Mouse (Mus musculus): ENCODE measurements at regions not wholly inside any gene's neighbourhood (a gene's known extent, or its start where the extent isn't known, plus 50 kb on each side); places are given as distances from the start of the nearest gene placed in this dataset.
"Not testable (repeated sequence)": the region's sequence is repeated elsewhere in the genome, so short reads cannot be mapped to it uniquely, and the experiment has no call there.

DNA sequence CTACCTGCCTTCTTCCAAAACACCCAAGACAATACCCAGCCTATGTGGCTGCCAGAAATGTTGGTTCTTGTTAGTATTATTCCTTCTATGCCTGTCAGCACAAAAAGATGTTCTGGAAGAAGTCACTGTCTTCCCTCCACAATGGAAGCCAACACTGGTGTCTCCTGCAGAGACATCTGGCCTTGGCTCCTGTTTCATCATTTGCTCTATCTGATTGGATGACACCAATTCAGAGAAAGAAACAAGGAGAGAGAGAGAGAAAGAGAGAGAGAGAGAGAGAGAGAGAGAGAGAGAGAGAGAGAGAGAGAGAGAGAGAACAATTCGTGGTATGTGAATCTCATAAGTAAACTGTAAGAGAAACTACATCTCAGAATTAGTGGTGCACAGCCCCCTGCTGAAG lies 218.9 kb upstream of the Klf3 start:
- no peak for DNase-seq (ENCODE audit: low read depth, low spot score)

DNA sequence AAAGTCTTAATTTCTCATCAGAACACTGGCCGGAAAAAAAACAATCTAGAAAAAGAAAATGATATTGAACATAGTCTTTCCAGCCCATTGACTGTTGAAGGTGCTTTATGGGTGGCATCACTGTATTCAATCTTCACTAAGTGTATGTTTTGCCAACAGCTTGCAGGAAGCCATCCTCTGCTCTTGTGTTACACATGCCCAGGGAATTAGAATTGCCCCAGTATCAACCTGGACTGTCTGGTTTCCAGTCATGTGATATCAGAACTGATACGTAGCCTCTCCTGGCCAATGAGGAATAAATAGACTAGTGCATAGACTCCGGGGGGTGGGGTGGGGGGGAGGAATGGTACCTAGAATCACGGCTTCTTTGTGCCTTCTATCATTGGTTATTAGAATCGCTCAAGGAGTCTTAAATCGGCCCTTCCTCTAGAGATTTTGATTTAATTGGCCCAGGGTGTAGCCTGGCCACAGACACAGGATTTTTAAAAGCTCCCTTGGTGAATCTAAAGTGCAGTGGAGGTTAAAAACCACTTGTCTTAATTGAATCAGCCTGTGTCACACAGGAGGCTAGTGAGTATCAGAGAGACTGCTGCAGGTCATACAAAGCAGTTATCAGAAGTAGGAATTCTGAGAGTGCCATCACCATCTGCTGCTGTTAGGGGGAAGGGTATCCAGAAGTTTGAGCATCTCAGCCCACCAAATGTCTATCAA lies 218.0 kb upstream of the Klf3 start:
- no peak for DNase-seq (ENCODE audit: low read depth, low spot score)

DNA sequence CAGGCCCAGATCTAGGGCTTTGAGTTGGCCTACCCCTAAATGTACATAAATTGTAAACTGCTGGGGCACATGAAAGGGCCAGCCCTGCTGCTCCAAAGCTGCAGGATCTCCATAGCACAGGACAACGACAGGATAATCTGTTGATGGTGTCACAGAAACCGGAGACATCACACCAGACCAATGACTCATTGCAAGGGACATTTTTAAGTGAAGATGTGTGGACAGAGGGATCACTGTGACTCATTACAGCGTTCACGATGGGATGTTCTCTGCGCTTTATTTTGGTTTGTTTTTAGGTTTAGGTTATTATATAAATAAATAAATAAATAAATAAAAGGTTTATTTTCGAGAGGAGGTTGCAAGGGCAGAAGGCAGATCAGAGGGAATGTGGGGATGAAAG lies 216.9 kb upstream of the Klf3 start:
- no peak for DNase-seq (ENCODE audit: low read depth, low spot score)

DNA sequence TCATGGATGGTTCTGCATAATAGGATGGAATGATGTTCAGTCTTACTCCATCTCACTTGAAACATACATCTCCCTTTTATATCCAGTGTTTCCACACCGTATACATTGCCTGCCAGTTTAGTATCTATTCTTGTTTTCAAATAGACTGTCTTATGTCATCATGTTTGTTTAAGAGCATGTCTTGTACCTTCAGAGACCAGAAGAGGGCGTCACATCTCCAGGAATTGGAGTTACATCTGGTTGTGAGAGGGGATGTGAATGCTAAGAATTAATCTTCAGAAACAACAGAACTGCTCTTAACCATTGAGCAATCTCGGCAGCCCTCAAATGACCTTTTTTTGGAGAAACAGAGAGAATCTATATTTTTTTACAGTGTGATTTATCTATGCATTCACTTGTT lies 216.3 kb upstream of the Klf3 start:
- DNase-seq (ENCODE audit: low read depth, low spot score) = no peak

DNA sequence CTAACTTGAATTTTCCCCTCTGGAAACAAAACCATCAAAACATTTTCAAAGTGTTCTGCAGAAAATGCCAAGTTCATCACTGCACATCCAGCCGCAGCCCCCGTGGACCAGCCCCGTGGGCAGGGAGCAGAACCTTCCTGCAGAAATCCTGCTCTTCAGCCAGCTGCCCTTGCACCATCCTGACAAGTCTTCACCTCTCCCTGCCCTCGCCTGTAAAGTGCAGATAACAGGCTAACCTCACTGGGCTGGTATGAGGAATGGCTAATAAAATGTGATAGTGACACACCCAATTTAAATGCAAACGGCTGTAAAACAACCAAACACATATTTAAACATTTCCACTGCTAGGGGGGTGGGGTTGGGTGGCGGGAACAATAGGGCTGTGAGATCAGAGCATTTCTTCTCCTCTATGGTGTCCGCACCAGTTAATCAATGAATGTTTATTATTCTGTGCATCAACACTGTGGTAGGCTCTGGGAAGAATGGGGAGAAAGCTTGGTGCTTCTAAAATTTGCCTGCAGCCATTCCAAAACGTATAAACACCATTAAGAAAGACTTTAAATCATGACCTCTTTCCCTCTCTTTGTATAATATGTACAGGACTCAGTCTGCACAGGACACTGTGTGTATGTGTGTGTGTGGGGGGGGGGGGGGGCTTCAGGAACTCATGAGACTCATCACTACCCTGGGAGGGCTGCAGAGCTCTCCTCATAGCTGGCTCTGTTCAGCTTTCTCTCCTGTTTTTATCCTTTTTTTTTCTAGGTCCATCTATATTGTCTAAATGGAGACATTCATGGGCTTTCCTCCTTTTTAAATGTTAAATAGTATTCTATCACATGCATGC lies 215.1 kb upstream of the Klf3 start:
- no peak for DNase-seq (ENCODE audit: low read depth, low spot score)

DNA sequence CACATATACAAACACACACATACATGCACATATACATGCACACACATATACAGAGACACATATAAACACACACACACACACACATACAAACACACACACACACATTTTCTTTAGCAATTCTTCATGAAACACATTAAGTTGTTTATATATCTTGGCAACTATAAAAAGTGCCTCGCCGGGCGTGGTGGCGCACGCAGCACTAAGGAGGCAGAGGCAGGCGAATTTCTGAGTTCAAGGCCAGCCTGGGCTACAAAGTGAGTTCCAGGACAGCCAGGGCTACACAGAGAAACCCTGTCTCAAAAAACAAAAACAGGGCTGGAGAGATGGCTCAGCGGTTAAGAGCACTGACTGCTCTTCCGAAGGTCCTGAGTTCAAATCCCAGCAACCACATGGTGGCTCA lies 214.4 kb upstream of the Klf3 start:
- not testable (repeated sequence) for DNase-seq (ENCODE audit: low read depth, low spot score)

DNA sequence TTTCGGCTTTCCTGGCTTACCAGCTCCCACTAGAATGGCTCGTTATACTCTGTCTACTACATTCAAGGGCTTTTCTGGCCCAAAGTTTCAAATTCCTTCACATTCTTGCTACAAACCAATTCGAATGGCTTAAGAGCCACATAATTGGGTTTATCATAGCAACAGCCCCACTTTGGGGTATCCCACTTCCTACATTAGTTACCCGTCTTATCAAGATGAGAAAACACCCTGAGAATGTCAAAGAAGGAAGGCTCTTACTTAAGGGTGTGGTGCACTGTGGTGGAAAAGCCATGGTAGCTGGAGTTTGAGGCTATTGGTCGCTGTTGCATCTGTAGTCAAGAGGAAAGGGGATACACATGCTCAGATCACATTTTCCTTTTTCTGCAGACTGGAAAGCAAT lies 213.2 kb upstream of the Klf3 start:
- DNase-seq (ENCODE audit: low read depth, low spot score) = no peak

DNA sequence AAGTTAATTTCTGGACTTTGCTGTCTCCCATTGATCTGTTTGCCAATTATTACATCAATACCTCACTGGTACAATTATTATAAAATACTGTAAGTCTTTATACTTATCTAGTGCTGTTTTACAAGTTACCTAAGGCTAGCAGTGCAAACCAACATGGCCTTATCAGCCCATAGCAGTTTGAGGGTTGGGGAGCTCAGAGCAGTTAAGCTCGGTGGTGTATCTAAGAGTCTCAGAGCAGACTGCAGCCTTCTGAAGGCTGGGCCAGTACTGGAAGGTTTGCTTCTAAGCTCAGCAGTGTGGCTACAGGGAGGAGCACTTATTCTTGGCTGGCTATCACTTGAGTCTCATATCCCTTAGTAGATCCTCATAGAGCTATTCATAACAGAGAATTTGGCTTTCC lies 212.4 kb upstream of the Klf3 start:
- DNase-seq (ENCODE audit: low read depth, low spot score) = no peak

DNA sequence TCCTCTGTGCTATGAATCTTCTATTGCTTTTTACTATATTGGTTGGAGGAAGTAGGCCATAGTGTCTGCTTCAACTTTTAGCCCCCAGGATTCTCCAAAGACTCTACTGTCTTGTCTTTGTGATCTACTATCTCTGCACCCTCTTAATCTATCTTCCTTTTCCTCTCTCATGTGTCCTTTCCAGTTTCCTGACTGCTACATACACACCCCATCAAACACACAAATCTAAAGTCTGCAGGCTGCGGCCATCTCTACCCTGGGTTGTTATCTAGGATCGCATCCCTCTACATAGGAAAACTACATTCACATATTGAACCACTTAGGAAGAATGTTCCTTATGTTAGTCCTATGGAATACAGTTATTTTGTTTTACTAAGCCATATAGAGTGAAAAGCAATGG lies 211.4 kb upstream of the Klf3 start:
- DNase-seq (ENCODE audit: low read depth, low spot score) = no peak

DNA sequence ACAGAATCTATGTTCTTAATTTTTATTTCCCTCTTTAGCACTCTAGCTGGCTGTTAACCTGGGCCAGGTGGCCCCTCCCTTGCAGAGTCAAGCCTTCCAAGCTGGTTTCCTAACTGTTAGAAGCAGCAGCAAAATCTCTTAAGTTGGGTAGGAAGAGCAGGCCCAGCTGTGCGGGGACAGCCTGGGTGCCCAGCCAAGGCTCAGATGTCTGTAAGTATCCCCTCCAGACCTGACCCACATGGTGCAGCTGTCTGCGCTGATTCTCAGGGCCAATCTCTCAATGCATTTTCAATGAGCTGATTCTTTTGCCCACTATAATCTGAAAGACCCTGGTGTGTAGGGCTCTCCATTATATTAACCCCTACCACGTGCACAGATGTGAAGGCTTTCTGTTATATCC lies 208.0 kb upstream of the Klf3 start:
- DNase-seq (ENCODE audit: low read depth, low spot score) = no peak

DNA sequence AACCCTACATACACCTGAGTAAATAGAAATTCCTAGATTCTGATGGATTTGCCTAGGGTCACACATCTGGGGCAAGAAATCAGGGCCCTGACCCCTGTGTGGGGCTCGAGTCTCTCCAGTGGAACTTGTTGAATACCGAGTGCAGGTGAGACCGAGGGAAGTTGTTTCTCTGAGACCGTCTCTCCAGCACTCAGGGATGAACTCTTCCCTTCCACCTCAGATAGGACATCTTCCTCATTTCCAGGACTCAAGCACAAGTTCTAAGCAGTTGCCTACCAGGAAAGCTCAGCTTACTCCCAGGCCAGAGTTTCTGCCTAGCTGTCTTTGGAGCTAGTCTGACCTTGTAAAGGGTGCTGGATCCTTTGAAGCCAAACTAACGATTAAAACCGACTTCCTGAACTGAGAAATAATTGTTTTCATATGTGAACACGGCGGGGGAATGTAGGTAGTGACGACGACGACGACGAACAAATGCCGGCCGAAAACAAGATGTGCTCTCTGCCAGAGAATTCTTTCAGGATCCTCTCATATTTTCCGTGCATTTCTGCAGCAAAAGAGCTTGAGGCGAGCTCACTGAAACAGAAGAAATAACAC lies 207.3 kb upstream of the Klf3 start:
- DNase-seq (ENCODE audit: low read depth, low spot score) = no peak

DNA sequence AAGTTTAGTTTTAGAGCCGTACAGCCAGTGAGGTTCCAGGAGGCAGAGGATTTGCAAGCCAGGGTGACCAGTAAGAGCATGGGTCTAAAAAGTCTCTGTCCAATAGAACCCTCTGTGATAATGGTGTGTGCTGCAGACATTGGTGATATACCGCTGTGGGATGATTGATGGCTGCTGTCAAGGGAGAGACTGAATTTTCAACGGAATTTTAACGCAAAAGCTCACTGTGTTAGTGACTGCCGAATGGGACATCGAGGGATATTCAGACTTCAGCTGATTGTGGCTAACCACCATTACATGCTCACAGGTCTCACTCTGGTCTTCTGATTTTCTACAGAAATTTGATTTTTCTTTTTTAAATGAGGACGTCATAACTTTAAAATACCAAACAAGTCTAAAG lies 206.2 kb upstream of the Klf3 start:
- DNase-seq (ENCODE audit: low read depth, low spot score) = no peak

DNA sequence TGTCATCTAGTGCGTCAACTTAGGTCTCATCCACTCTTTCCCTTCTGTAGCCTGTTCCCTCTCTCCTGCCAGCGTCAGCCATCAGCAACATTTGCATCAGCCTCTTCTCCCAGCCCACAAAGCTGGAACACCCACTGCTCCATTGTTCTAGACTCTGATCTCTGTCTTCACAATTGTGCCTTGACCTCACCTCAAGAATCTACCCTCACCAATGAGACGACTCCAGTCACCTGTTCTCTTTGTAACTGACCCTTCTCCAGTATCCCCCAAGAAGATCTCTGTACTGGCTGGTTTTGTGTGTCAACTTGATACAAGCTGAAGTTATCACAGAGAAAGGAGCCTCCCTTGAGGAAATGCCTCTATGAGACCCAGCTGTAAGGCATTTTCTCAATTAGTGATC lies 205.7 kb upstream of the Klf3 start:
- DNase-seq (ENCODE audit: low read depth, low spot score) = no peak

DNA sequence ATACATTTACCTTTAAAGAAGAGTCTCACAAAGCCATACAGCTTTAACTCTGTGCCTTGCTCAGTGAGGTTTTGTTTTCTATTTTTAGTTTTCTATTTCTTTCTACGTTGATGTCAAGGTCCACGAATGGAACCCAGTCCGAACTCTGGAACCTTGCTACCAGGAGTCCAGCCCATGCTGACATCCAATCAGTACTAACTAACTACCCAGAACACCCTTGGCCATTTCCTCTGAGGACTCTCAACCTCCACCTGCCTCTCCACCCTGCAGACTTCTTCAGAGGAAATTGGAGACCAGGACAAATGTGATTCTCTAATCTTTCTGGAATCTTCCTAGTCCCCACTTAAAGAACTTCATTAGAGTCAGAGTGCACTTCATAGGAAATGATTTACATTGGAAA lies 204.6 kb upstream of the Klf3 start:
- no peak for DNase-seq (ENCODE audit: low read depth, low spot score)

DNA sequence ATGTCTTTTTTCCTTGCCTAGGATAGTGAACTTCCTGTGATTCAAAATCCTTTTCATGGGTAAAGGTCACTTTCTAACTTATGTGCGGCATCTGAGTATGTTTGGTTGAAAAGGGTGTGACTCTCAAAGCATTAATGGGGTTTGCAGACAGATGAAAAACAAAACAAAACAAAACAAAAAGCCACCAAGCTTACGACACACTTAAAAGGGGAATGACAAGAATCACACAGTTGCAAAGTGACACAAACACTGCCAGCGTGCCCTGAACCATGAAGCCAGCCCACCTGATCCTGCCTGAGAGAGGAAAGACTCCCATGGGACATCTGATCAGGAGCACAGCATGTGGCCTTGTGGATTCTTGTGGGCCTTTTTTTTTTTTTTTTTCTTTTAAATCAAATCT lies 204.2 kb upstream of the Klf3 start:
- DNase-seq (ENCODE audit: low read depth, low spot score) = no peak

DNA sequence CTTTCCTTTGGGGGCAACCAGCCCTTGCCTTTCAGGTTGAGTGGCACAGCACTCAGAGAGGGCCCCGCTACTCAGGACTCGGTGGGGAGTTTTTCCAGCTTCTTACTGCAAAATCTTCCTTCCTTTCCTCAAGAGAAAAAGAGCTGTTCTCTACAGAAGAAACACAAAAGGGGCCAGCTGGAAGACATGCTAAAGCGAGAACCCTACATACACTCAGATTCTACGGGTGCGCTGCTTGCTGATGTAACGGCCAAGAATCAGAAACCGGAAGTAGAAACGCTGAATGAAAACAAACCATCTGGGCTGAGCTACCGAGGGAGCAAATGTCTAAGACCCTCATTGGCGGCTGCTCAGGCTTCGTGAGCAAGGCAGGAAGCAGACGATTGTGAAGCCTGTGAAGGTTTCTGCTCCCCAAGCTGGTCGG lies 203.3 kb upstream of the Klf3 start:
- DNase-seq (ENCODE audit: low read depth, low spot score) = peak; percentile 24

DNA sequence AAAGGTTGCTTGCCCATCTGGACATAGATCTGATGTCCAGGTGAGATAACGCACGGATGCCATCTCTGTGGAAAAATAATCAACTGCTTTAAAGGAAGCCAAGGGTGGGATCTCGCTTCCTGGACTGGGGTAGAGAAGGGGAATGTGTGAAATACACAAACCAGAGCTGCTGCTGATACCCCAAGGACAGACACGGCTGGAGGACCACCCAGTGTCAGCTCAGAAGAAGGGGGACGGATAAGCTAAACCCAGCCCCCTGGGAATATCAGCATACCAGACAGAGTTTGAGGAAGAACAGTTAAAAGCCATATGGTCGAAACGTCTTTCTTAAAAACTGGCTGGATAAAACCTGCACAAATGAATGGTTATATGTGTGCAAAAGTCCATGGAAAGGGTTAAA lies 202.8 kb upstream of the Klf3 start:
- no peak for DNase-seq (ENCODE audit: low read depth, low spot score)

DNA sequence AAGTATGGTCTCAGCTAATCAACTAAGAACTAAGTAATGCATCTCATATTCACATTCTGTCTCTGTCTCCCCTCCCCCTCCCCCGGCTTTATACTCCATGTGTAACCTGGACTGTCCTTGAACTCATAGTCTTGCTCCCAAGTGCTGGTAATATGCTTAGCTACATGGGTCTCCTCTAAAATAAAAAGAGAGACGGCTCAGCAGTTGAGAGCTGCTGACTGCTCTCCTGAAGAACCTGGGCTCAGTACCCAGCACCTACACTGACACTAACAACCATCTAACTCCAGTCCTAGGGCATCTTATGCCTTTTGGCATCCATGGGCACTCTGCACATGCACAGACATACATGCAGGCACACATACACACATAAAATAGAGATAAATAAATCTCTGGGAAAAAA lies 202.4 kb upstream of the Klf3 start:
- no peak for DNase-seq (ENCODE audit: low read depth, low spot score)

DNA sequence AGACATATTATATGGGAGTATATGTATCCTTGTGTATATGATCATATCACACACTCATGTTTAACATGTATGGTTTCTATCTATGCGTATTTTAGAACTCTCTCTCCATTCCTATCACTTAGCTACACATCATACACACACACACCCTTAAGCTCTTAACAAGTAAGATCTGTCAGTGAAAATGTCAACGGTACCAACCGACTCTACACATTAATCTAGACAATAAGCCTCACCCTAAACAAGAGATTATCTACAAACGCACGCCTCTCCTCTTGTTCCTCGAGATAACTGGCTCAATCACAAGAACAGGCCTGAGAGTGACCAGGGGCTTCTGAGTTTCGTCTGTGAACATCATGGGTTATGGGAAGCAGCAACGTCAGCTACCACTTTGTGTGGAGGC lies 201.9 kb upstream of the Klf3 start:
- no peak for DNase-seq (ENCODE audit: low read depth, low spot score)

DNA sequence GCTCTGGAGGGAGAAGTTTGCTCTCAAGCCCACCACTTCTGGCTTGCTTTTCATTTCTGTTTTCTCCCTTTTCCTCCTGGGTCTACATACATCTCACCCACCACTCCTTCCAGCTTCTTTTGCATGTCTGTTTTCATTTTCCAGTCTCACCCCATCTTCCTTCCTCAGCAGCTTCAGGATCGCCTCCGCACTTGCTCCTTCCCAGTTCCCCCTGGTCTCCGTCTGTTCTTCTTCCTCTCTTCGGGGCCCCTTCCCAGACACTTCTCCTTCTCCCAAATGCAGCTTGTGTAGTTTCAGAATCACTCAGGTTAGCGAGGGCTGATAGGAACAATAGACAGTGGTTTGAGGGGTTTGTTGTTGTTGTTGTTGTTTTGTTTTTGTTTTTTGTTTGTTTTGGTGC lies 201.4 kb upstream of the Klf3 start:
- DNase-seq (ENCODE audit: low read depth, low spot score) = peak; percentile 36

DNA sequence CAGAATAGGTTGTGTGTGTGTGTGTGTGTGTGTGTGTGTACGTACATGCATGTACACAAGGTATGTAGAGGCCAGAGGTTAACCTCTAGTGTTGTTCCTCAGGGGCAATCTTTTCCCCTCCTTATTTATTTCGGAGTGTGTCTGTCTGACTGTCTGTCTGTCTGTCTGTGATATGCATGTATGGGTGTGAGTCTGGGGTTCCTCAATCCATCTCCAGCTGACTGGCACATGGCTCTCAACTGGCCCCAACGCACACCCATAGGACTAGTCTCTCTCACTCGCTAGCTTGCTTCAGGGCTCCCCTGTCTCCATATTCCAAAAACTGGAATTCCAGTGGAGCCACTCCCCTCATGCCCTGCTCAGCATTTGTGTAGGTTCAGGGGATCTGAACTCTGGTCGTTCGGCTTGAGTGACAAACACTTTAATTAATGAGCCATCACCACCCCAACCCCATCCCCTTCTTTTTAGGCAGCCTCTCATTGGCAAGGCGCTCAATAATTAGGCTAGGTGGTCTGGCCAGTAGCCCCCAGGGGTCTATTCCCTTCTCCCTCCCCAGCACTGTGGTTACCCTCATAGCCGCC lies 200.7 kb upstream of the Klf3 start:
- no peak for DNase-seq (ENCODE audit: low read depth, low spot score)

DNA sequence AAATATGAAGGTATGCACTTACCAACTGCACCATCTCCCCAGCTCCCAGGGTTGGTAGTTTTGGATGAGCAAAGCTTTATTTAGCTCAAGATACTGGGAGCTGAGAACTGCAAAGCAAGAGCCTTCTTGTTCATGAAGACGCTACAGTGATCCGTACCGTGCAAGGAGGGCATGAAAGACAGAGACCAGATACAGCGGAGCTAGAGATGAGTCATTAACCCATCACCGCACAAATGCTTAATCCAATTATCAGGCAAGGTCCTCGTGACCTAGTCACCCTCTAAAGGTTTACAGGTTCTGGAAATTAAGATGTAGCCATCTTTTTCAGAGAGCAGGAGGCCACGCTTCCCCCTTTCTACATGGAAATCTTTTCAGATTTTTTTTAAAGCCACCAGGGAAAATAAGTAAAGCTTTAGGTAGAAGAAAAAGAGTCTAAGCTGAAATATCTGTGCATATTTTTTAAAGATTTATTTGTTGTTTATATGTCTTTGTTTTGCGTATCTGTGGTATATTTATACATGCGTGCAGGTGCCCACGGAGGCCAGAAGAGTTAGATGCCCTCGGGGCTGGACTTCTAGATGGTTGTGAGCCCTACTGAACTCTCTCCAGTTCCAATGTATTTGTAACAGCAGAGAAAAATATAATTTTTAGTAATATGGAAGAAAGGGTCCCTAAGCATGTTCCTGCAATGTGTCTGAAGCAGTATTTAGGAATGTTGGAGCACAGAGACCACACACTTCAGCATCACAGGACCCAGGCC lies 200.0 kb upstream of the Klf3 start:
- DNase-seq (ENCODE audit: low read depth, low spot score) = peak; percentile 16

Data from brain, adult 2 months (tissue).